Mouse (Mus musculus) forebrain, postnatal 0 days (tissue): ENCODE measurements around the gene Gm39115. TPM values are rescaled to one million over a fixed set of nuclear protein-coding genes. Genes with fewer than 3 reads are reported as not detected.
A peak's percentile ranks its signal among the peaks of the same experiment; 100 is the strongest.
"Not testable (repeated sequence)": the region's sequence is repeated elsewhere in the genome, so short reads cannot be mapped to it uniquely, and the experiment has no call there.

Experiments used
- ATAC-seq: fragments of 200-750 bp; cut with Nextera tagmentation; 2 replicates; pipeline ENCODE4 v1.8.0; 2017; ENCODE audit warnings: mild to moderate bottlenecking, moderate library complexity
- DNase-seq: peaks from one replicate; pipeline ENCODE4 v3.0.0-alpha.2; 2015
- H3K27ac ChIP-seq: fragments of 300-500 bp; sonication (generic); 2 replicates; pipeline ENCODE4 v1.5.1; 2014; ENCODE audit warnings: low read depth, mild to moderate bottlenecking, antibody characterized with exemption, low read length, moderate library complexity, mixed read lengths
- H3K27me3 ChIP-seq: fragments of 300-500 bp; sonication (generic); 2 replicates; pipeline ENCODE4 v1.6.1; 2014; ENCODE audit warnings: mild to moderate bottlenecking, low read length, mixed read lengths; ENCODE audit not compliant: insufficient read depth
- H3K36me3 ChIP-seq: fragments of 300-500 bp; sonication (generic); 2 replicates; pipeline ENCODE4 v1.6.1; 2014; ENCODE audit warnings: mild to moderate bottlenecking, moderate library complexity; ENCODE audit not compliant: insufficient read depth
- H3K4me1 ChIP-seq: fragments of 300-500 bp; sonication (generic); 2 replicates; pipeline ENCODE4 v1.6.1; 2014; ENCODE audit warnings: antibody characterized with exemption; ENCODE audit not compliant: insufficient read depth
- H3K4me2 ChIP-seq: fragments of 300-500 bp; sonication (generic); 2 replicates; pipeline ENCODE4 v1.6.1; 2014; ENCODE audit warnings: low read depth, mild to moderate bottlenecking, moderate library complexity
- H3K4me3 ChIP-seq: fragments of 300-500 bp; sonication (generic); 2 replicates; pipeline ENCODE4 v1.5.1; 2014; ENCODE audit warnings: low read depth, low read length, mixed read lengths
- H3K9ac ChIP-seq: fragments of 300-500 bp; sonication (generic); 2 replicates; pipeline ENCODE4 v1.6.1; 2014; ENCODE audit warnings: mild to moderate bottlenecking
- H3K9me3 ChIP-seq: fragments of 300-500 bp; sonication (generic); 2 replicates; pipeline ENCODE4 v1.6.1; 2016; ENCODE audit warnings: low read length
- CTCF ChIP-seq: sonication (generic); IDR thresholded peaks from 2 replicates; pipeline ENCODE4 v1.5.1; 2016; ENCODE audit warnings: antibody characterized with exemption, control low read depth, low read depth
- WGBS: fragments of 180-500 bp; shearing (Covaris S2); extraction: QIAGEN DNeasy Blood & Tissue Kit; methylation state at CpG from one replicate; pipeline ENCODE4 v1.1.7; 2014; 5-methylcytosine and 5-hydroxymethylcytosine counted together
- polyA plus RNA-seq: library from polyadenylated mRNA; unstranded; fragments of >200 nt; fragmentation: Nextera tagmentation; extraction: Ambion mirVana; gene quantifications from 2 replicates; pipeline ENCODE4 v1.2.1, GENCODE M21; 2015
- total RNA-seq: library from RNA; depleted of rRNA; stranded (reverse); fragments of >200 nt; gene quantifications from 2 replicates; pipeline ENCODE4 v1.2.3, GENCODE M21; 2014

Gene Gm39115
- total and polyA plus RNA-seq, 2 experiments from 2014 or later, result not detected

GRCm38 (mm10) chr7:142140696-142141095 lies 4.9 kb upstream of the Gm39115 start:
- no peaks in the 10 kb centered on the region for H3K4me1 ChIP-seq
- 32% methylated on average over 1 of the region's 1 CpGs for WGBS
- ATAC-seq, result no peak

GRCm38 (mm10) chr7:142134206-142134995 lies 1.4 kb downstream of the Gm39115 start:
- no peaks in the 10 kb centered on the region for H3K4me1 ChIP-seq
- WGBS, result 67% methylated on average over 4 of the region's 4 CpGs
- H3K36me3 ChIP-seq, result no peaks in the 10 kb centered on the region
- H3K9ac ChIP-seq, result no peak overlapping the region
- no peak overlapping the region for H3K4me3 ChIP-seq
- TF ChIP-seq CTCF, result peak; percentile 59
- peak; percentile 25 for DNase-seq
- H3K4me2 ChIP-seq, result no peak overlapping the region
- H3K9me3 ChIP-seq, result no peaks in the 10 kb centered on the region
- H3K27me3 ChIP-seq, result no peaks in the 10 kb centered on the region
- no peak overlapping the region for H3K27ac ChIP-seq
- peak; percentile 50; the same call in 1 of the 2 replicates for ATAC-seq

More at GRCm38 (mm10) chr7:142140696-142141095, 4.9 kb upstream of the Gm39115 start:
- Histone ChIP-seq H3K9me3 (no peaks in the 10 kb centered on the region), H3K36me3 (no peaks in the 10 kb centered on the region), H3K27me3 (no peaks in the 10 kb centered on the region), H3K27ac (no peak overlapping the region), H3K4me3 (no peak overlapping the region), H3K4me2 (no peak overlapping the region), H3K9ac (no peak overlapping the region)
- no peak for TF ChIP-seq CTCF
- DNase-seq, result no peak

GRCm38 (mm10) chr7:142128843-142129242 lies 7.0 kb downstream of the Gm39115 start:
- H3K9me3 ChIP-seq, result no peaks in the 10 kb centered on the region
- ATAC-seq (no peak), DNase-seq (no peak)
- no peaks in the 10 kb centered on the region for H3K4me1 ChIP-seq
- H3K4me3 ChIP-seq, result no peak overlapping the region
- no peaks in the 10 kb centered on the region for H3K27me3 ChIP-seq
- no peak overlapping the region for H3K9ac ChIP-seq
- H3K36me3 ChIP-seq, result no peaks in the 10 kb centered on the region
- no peak overlapping the region for H3K27ac ChIP-seq
- 66% methylated on average over 4 of the region's 4 CpGs for WGBS
- TF ChIP-seq CTCF, result peak; percentile 23; the same call in 1 of the 2 replicates
- H3K4me2 ChIP-seq, result no peak overlapping the region

GRCm38 (mm10) chr7:142120629-142121028 lies 15.2 kb downstream of the Gm39115 start, which contains the start of gene Gm45618:
Gm45618 (minus strand) TSS chr7:142120729.
- not testable (repeated sequence) for H3K4me1 ChIP-seq, H3K9ac ChIP-seq, ATAC-seq, H3K27ac ChIP-seq, H3K27me3 ChIP-seq, H3K4me2 ChIP-seq, H3K4me3 ChIP-seq, DNase-seq, H3K36me3 ChIP-seq, H3K9me3 ChIP-seq
- WGBS, result 87% methylated on average over 1 of the region's 1 CpGs

GRCm38 (mm10) chr7:142119632-142120031 lies 16.2 kb downstream of the Gm39115 start:
- Histone ChIP-seq H3K9me3 (no peaks in the 10 kb centered on the region), H3K4me2 (no peak overlapping the region), H3K36me3 (no peaks in the 10 kb centered on the region), H3K9ac (no peak overlapping the region), H3K4me1 (no peaks in the 10 kb centered on the region), H3K27ac (no peak overlapping the region), H3K4me3 (no peak overlapping the region), H3K27me3 (no peaks in the 10 kb centered on the region)
- DNase-seq, result peak; percentile 5
- WGBS, result 14% methylated on average over 5 of the region's 5 CpGs
- peak; percentile 53 for TF ChIP-seq CTCF
- ATAC-seq, result no peak

- no peak for DNase-seq
Observed at GRCm38 (mm10) chr7:142104747-142105146, 31.1 kb downstream of the Gm39115 start.

GRCm38 (mm10) chr7:142097776-142098175 lies 38.1 kb downstream of the Gm39115 start:
- DNase-seq (peak; percentile 86), ATAC-seq (peak; percentile 50)
- H3K36me3 ChIP-seq, result no peaks in the 10 kb centered on the region
- H3K4me2 ChIP-seq, result peak overlapping the region; percentile 32
- peak; percentile 95 for TF ChIP-seq CTCF
- 7% methylated on average over 9 of the region's 9 CpGs for WGBS
- H3K4me3 ChIP-seq, result no peak overlapping the region
- H3K9ac ChIP-seq, result no peak overlapping the region
- H3K27me3 ChIP-seq, result no peaks in the 10 kb centered on the region
- H3K27ac ChIP-seq, result no peak overlapping the region
- H3K4me1 ChIP-seq, result peaks cover 16% of the 10 kb centered on the region
- no peaks in the 10 kb centered on the region for H3K9me3 ChIP-seq

More at GRCm38 (mm10) chr7:142104747-142105146, 31.1 kb downstream of the Gm39115 start:
- Histone ChIP-seq H3K27me3 (no peaks in the 10 kb centered on the region), H3K9ac (no peak overlapping the region), H3K36me3 (no peaks in the 10 kb centered on the region), H3K4me2 (no peak overlapping the region), H3K4me1 (no peaks in the 10 kb centered on the region), H3K27ac (no peak overlapping the region), H3K9me3 (no peaks in the 10 kb centered on the region), H3K4me3 (no peak overlapping the region)
- no peak for ATAC-seq
- 65% methylated on average over 5 of the region's 5 CpGs for WGBS
- TF ChIP-seq CTCF, result no peak
